Mouse (Mus musculus): Measurements from ENCODE around the gene Fam240a. TPM values are rescaled to one million over a fixed set of nuclear protein-coding genes. Genes with fewer than 3 reads are reported as not detected.

Fam240a gene
- total RNA-seq, 2 experiments from 2014 or later = 1.2 TPM

DNA sequence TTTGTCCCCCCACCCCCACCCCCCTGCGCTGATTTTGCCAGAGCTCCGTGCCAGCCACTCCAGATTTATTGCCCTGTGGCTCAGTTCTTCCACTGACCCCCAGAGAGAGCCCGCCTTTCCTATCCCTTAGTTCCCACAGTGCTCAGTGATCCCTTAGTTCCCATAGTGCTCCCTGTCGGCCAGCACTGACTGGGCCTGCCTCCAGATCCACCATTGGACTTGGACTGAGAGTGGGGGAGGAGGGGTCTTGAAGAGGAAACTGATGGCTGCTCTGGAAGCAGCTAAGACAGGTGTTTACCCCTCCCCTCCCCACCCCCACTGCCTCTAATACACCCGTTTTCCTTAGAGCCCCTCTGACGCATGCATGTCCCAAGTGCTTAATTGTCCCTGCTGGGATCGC, 20.7 kb downstream of the Fam240a start:
- no peak for DNase-seq (ENCODE audit: low spot score)

GRCm38 (mm10) chr9:110895507-110895906, 21.2 kb downstream of the Fam240a start:
- no peak for DNase-seq (ENCODE audit: low spot score)

DNA sequence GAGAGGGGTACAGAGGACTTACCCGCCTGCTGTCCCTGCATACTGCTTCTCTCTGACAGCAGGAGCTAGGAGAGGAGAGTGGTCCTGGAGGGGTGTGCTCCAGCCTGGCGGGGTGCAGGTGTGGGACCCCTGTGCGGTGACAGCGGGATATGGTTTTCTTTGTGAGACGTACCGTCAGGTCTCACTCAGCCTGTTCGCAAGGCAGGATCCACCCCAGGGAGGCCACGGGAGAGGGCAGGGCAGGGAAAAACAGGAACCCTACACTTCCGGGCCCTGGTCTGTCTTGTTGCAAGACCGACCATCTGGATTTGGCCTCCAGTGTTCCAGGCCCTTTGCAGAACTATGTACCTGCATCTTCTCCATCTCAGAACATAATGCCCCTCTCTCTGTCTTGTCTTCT, 23.2 kb downstream of the Fam240a start:
- no peak for DNase-seq (ENCODE audit: low spot score)

GRCm38 (mm10) chr9:110892552-110892951, 24.1 kb downstream of the Fam240a start:
- DNase-seq (ENCODE audit: low spot score) = no peak

DNA sequence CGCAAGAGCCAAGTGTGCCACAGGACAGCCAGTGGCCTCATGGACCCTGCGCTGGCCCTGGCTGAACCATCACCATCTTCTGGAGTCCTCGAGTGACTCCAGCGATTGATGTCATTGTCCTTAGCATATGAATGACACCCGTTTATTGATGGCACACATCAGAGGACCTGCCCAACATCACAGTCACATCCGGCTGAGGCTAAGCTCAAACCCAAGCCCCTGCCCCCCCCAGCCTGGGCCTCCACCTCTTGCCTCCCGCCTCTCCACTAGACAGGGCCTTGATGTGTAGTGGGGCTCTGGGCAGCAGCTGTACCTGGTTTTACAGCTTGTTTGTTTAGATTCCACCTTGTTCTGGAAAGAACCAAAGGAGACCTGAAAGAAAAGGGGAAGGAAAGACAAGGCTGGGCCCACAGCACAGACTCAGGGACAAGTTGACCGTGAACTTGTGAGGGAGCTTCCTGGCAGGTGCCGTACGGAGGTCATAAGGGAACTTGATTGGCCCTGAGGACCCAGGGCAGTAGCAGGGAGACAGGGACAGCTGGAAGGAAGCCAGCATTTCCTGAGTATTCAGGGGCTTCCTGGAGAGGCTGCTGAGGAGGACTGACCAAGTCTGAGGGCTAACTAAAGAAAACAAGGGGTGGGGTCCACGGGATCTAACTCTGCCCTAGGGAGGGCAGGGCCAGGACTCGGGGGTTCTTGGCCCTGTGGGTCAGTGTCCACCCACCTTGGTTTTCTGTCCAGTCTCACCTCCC, 25.4 kb downstream of the Fam240a start:
- DNase-seq (ENCODE audit: low spot score) = no peak

DNA sequence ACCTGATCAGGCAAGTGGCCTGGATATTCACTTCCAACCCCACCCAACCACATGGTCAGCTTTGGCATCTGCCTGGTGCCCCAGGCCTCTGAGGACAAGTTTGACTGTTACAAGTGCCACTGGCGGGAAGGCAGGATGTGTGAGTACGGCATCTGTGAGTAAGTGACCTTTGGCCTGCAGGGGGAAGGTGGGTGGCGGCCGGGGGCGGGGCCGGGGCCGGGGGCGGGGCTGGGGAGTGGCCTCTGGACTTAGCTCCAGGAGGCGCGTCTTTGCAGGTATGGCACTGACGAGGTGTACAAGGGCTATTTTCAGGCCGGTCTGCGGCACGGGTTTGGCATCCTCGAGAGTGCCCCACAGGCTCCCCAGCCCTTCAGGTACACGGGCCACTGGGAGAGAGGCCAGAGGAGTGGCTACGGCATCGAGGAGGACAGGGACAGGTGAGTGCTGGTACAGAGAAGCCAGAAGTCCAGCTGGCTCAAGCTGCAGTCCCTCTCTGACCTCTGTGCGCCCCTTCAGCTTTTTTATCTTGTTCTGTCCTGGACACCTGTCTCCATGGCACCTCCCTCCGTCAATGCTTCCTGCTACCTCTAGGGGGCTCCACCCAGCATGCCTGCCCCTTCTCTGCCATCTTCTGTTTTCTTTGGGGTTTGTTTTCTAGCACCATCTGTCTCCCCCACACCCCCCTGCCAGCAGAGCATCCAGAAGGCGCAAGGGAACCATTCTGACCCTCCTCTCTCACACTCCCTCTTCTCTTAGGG, 26.5 kb downstream of the Fam240a start:
- DNase-seq (ENCODE audit: low spot score) = no peak

- no peak for DNase-seq (ENCODE audit: low spot score)
Measured at GRCm38 (mm10) chr9:110888935-110889334, 27.7 kb downstream of the Fam240a start.

DNA sequence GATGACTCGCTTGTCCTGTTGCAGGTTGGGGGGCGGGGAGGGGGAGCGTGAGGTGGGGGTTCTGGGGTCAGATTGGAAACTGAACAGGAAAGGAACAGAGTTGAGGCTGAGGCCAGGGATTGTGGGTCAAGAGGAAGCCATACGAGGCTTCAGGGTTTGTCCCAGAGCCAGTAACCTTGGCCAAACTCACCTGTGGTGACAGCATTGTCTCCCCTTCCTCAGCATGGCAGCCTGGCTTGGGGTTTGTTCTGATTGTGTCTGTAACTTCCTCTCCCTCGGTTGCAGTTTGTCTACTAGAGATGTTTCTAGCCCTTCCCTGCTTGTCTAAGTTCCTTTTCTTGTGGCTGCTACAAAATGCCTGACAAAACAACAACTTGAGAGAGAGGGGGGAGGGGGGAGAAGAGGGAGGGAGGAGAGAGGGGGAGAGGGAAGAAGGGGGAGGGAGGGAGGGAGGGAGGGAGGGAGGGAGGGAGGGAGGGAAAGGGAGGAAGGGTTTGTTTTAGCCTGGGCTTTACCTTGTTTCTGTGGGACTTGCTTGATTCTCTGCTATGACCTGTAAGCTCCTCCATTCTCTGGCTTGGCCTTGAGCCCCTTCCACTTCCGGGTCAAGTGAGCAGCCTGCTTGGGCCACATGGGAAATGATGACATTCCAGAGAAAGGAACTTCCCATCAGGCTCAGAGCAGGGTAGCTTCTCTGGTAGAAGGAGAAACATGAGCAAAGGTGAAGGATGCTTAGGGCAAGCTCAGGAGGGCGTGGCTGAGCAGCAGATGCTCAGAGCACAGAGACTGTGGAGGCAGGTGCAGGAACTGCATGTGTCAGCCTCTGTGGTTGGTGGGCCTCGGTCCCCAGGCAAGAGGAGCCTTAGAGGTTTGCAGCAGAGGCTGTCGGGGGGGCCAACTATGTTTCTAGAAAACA, 29.0 kb downstream of the Fam240a start:
- DNase-seq (ENCODE audit: low spot score) = no peak

- no peak for DNase-seq (ENCODE audit: low spot score)
Measured at GRCm38 (mm10) chr9:110881953-110882352, 34.7 kb downstream of the Fam240a start.

GRCm38 (mm10) chr9:110880772-110881171, 35.9 kb downstream of the Fam240a start:
- DNase-seq (ENCODE audit: low spot score) = no peak

- peak; percentile 72 for DNase-seq (ENCODE audit: low spot score)
Measured at GRCm38 (mm10) chr9:110879998-110880561, 36.6 kb downstream of the Fam240a start, which contains the start of gene Tmie. Gene Tmie, minus strand, starts transcription at chr9:110880113.

- DNase-seq (ENCODE audit: low spot score) = peak; percentile 45
Measured at GRCm38 (mm10) chr9:110879191-110879920, 37.3 kb downstream of the Fam240a start, which contains the start of gene Als2cl. Gene Als2cl, plus strand, starts transcription at chr9:110879870.

GRCm38 (mm10) chr9:110877888-110878287, 38.8 kb downstream of the Fam240a start:
- peak; percentile 92 for DNase-seq (ENCODE audit: low spot score)

GRCm38 (mm10) chr9:110877353-110877752, 39.3 kb downstream of the Fam240a start:
- peak; percentile 37 for DNase-seq (ENCODE audit: low spot score)

DNA sequence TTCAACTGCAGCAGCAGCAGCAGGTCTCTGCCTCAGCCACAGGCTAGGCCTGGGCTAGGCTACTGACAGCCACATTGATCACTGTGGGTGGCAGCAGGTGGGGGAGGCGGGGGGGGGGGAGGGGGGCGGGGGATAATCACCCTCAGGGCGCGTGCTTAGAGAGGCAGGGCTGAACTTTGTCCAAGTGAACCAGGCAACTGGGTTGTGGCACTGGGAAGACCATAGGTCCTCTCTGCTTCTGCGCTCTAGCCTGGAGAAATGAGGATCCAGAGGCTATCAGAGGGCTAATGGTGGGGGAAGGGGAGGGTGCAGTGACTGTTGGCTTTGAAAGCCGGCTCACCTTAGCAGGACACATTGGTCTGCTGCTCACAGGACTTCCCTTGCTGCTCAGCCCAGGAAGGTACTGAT, 41.4 kb downstream of the Fam240a start:
- DNase-seq (ENCODE audit: low spot score) = no peak

DNA sequence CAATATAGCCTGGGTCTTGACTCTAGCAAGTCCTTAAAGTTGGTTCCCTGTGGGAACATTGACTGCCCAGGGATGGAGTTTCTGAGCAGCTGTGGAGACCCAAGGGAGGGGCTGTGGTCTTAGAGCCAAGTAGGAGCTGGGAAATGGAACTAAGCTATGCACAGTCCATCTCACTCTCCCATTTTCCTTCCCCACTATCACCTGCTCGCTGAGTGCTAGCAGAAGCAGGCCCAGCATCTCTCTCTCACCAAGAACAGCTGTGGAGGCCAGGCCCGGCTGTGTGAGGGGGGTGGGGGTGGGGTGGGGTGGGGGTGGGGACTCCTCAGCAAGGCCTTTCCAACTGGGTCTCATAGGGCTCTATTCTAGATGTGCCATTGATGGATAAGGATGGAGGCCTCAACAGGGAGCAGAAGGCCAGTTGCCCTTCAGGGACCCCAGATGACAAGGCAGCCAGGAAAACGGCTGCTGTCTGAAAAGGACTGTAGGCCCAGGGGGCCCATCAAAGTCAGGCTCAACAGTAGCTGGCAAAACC, 41.9 kb downstream of the Fam240a start:
- DNase-seq (ENCODE audit: low spot score) = no peak

DNA sequence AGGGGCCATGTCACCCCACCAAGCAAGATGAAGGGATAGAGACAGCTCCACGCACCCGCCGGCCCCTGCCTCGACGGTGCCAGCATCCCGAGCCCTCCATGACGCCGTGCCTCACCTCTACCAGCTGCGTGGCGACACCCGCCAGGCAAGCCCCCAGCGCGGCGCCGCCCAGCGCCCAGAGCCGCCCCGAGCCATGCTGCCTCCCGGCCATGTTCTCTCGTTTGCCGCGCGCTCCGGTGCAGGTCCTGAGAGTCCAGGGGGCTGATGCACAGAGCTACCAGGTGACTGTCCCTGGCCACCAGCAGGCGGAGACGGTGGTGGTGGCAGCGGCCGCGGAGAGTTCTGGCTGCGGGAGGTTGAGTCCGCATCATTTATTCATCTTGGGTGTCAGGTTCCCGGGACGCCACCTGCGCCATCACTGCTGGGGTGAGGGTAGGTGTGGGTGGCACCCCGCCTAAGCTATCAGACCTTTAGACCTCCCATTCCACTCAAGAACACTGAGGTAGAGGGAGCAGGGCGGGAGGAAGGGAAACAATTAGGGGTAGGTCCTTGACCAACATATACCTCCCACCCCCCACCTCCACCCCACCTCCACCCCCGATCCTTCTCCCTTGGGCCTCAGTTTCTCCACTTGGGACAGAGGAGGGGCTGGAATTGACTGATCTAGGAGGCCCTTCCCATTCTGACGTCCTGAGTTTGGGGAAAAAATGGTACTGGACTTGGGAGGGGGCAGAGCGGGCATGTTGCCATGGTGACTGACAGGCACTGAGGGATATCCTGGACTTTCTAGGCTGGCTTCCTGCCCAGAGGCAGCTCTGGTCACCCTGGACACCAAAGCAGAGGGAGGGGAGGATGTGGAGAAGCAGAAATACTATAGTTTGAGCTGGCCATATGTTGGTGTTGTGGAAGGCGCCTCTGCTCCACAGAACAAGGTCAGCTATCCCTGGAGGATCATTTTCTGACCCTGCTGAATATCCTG, 42.7 kb downstream of the Fam240a start:
- no peak for DNase-seq (ENCODE audit: low spot score)

DNA sequence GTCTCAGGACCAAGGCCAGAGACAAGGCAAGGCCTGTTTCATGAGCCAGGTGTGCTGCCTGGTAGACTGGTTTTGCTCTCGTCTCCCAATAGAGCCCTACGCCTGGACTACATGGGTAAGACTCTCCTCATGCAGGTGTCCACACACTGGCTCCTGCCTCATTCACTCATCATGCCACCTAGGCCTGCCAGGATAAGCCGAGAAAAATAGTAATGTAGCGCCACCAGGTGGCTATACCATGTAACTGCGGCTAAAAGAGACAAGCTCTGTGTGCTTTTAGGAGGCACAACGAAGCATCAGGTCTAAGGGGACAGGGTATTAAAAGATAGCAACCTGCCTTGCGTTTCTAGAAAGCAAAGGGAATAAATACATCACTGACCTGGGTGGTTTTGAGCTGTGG, 45.6 kb downstream of the Fam240a start:
- peak; percentile 63 for DNase-seq (ENCODE audit: low spot score)
